Mouse (Mus musculus) kidney, embryonic 14.5 days (tissue): Measurements from ENCODE around the gene Ralbp1. TPM values are rescaled to one million over a fixed set of nuclear protein-coding genes. Genes with fewer than 3 reads are reported as not detected.

Experiments used
- ATAC-seq: fragments of 200-750 bp; cut with Nextera tagmentation; 2 replicates; pipeline ENCODE4 v1.8.0; 2017; ENCODE audit warnings: moderate number of reproducible peaks, mild to moderate bottlenecking, moderate TSS enrichment, moderate library complexity; ENCODE audit not compliant: low FRiP score, low TSS enrichment
- H3K27ac ChIP-seq: fragments of 300-500 bp; sonication (generic); 2 replicates; pipeline ENCODE4 v1.5.1; 2014; ENCODE audit warnings: low read depth, mild to moderate bottlenecking, low read length, moderate library complexity, mixed read lengths
- H3K27me3 ChIP-seq: fragments of 300-500 bp; sonication (generic); 2 replicates; pipeline ENCODE4 v1.6.1; 2014; ENCODE audit warnings: mild to moderate bottlenecking, low read length; ENCODE audit not compliant: control insufficient read depth, insufficient read depth
- H3K36me3 ChIP-seq: fragments of 300-500 bp; sonication (generic); 2 replicates; pipeline ENCODE4 v1.6.1; 2014; ENCODE audit warnings: low read length, mixed read lengths; ENCODE audit not compliant: control insufficient read depth, insufficient read depth
- H3K4me1 ChIP-seq: fragments of 300-500 bp; sonication (generic); 2 replicates; pipeline ENCODE4 v1.6.1; 2014; ENCODE audit warnings: low read length, mixed read lengths; ENCODE audit not compliant: control insufficient read depth, insufficient read depth
- H3K4me2 ChIP-seq: fragments of 300-500 bp; sonication (generic); replicated peaks from 2 replicates; pipeline ENCODE4 v1.6.1; 2014; ENCODE audit warnings: low read depth, mild to moderate bottlenecking, low read length
- H3K4me3 ChIP-seq: fragments of 300-500 bp; sonication (generic); 2 replicates; pipeline ENCODE4 v1.5.1; 2014; ENCODE audit warnings: mild to moderate bottlenecking, low read length
- H3K9ac ChIP-seq: fragments of 300-500 bp; sonication (generic); 2 replicates; pipeline ENCODE4 v1.6.1; 2014; ENCODE audit warnings: low read depth, mild to moderate bottlenecking, low read length, moderate library complexity
- H3K9me3 ChIP-seq: fragments of 300-500 bp; sonication (generic); 2 replicates; pipeline ENCODE4 v1.6.1; 2016; ENCODE audit warnings: low read length; ENCODE audit not compliant: control insufficient read depth
- WGBS: fragments of 180-500 bp; shearing (Covaris S2); extraction: QIAGEN DNeasy Blood & Tissue Kit; methylation state at CpG from one replicate; pipeline ENCODE4 v1.1.7; 2014; 5-methylcytosine and 5-hydroxymethylcytosine counted together
- polyA plus RNA-seq: library from polyadenylated mRNA; unstranded; fragments of >200 nt; fragmentation: Nextera tagmentation; extraction: Ambion mirVana; gene quantifications from 2 replicates; pipeline ENCODE4 v1.2.1, GENCODE M21; 2014

Ralbp1 gene
- polyA plus RNA-seq, 1 experiment from 2014 or later, result 61.3 TPM

DNA sequence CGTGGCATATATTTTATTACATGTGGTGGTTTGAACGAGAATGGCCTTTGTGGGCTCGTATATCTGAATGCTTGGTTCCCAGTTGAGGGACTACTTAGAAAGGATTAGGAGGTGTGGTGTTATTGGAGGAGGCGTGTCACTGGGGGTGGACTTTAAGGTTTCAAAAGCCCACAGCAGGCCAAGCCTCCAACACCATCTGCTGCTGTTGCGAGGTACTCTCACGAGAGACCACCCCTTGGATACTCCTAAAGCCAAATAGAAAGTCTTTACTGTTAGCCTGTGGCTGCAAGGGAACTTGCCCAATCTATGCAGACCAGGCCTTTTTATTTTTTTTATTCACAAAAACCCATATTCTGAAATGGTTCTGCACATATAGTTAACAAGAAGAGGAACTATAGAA is 36.4 kb upstream of the Ralbp1 start:
- H3K4me1 ChIP-seq, result no peaks in the 10 kb centered on the region
- no peaks in the 10 kb centered on the region for H3K27me3 ChIP-seq
- WGBS, result 82% methylated on average over 6 of the region's 6 CpGs
- no peak overlapping the region for H3K4me2 ChIP-seq
- ATAC-seq, result no peak
- H3K27ac ChIP-seq, result no peak overlapping the region
- H3K36me3 ChIP-seq, result peaks cover 35% of the 10 kb centered on the region
- H3K4me3 ChIP-seq, result no peak overlapping the region
- H3K9ac ChIP-seq, result no peak overlapping the region
- H3K9me3 ChIP-seq, result no peaks in the 10 kb centered on the region

DNA sequence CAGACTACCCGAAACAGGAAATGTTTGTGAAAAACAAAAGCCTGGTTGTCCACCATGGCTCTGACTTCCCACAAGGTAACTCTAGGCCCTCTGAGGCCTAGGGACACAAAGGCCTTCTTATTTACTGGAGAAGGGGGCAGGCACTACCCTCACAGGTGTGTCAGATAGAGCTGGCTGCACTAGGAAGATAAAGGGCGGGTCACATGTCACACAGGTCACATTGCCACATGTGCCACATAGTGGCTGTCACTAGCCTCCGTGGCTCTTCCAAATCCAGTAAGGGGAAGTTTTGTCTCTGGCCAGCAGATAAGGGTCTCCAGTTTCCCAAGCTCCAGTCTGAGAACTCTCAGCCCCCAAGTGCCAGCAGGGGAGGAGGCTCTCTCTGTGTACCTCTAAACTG is 33.6 kb upstream of the Ralbp1 start:
- peaks cover 14% of the 10 kb centered on the region; the same call in 1 of the 2 replicates for H3K36me3 ChIP-seq
- no peak overlapping the region for H3K4me3 ChIP-seq
- no peak overlapping the region for H3K9ac ChIP-seq
- H3K27me3 ChIP-seq, result no peaks in the 10 kb centered on the region
- no peak for ATAC-seq
- H3K4me1 ChIP-seq, result 0 out of 2 replicates have a peak, but pooled peaks cover 7% of the 10 kb centered on the region
- 74% methylated on average over 3 of the region's 3 CpGs for WGBS
- H3K9me3 ChIP-seq, result no peaks in the 10 kb centered on the region
- H3K27ac ChIP-seq, result no peak overlapping the region
- H3K4me2 ChIP-seq, result no peak overlapping the region

DNA sequence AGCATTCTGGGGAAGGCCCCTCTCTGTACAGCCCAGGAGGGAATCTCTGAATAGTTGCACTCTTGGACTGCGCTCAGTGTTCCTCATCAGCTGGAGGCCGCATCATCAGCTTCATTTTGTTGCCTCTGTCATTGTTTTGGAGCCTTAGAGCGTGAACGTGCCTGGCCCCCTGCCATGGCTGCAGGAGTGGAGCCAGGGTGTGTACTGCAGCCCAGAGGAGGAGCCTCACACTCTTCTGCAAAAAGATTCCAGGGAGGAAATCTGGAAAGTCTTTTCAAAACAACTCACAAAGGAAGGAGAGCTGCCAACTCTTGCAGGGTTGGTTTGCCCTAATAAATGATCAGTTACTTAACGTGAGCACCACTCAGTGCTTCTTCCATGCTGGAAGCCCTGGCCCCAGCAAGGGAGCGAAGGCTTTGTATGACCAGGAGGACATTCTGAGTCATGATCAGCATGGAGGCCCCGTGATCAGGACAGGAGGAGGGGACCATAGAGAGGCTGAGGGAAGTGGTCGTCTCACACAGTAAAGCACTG is 30.6 kb upstream of the Ralbp1 start:
- Histone ChIP-seq H3K4me3 (no peak overlapping the region), H3K27me3 (no peaks in the 10 kb centered on the region), H3K4me1 (0 out of 2 replicates have a peak, but pooled peaks cover 7% of the 10 kb centered on the region), H3K27ac (peak overlapping the region; percentile 91), H3K9me3 (no peaks in the 10 kb centered on the region), H3K4me2 (no peak overlapping the region; the same call in 1 of the 2 replicates), H3K36me3 (no peaks in the 10 kb centered on the region), H3K9ac (no peak overlapping the region)
- peak; percentile 91 for ATAC-seq
- 43% methylated on average over 8 of the region's 8 CpGs for WGBS

DNA sequence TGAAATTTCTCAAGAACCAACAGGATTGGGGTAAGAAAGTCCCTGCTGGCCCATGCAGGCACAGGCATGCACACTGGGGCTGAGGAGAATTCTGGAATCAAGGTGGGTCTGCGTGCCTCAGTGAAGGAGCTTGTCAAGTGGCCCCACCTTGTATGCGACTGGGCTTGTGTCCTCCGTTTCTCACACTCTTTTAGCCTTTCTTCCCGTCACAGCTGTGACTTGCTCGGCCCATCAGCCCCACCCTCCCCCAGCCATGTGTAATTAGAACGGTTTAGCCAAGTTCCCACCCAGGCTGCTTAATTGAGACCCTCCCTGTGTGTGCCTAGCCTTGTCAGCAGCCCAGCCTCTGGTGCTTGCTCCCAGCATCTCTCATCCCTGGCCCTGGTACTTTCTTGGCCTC is 28.5 kb upstream of the Ralbp1 start:
- ATAC-seq, result no peak

DNA sequence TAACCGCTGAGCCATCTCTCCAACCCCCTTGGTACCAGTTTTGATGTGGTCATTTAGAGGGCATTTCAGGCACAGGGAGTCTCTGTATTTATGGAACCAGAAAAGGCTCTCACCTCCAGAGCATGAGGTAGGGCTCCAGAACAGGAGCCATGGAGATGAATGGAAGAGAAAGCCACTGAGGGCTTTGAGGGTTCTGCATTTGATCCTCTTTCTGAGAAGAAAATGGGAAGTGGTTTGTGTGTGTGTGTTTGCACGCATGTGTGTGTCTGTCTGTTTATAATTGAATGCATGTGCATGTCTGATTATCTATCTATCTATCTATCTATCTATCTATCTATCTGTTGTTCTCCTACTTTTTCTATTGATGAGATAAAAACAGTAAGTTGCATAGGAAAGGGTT is 26.6 kb upstream of the Ralbp1 start:
- no peak overlapping the region for H3K9ac ChIP-seq
- no peaks in the 10 kb centered on the region for H3K9me3 ChIP-seq
- H3K4me2 ChIP-seq, result no peak overlapping the region
- H3K4me3 ChIP-seq, result no peak overlapping the region
- no peaks in the 10 kb centered on the region for H3K27me3 ChIP-seq
- H3K27ac ChIP-seq, result no peak overlapping the region
- no peak for ATAC-seq
- WGBS, result 88% methylated on average over 2 of the region's 2 CpGs
- H3K36me3 ChIP-seq, result no peaks in the 10 kb centered on the region
- H3K4me1 ChIP-seq, result 0 out of 2 replicates have a peak, but pooled peaks cover 7% of the 10 kb centered on the region

More for the DNA sequence above, 28.5 kb upstream of the Ralbp1 start:
- no peaks in the 10 kb centered on the region for H3K27me3 ChIP-seq
- 32% methylated on average over 6 of the region's 6 CpGs for WGBS
- no peak overlapping the region for H3K4me2 ChIP-seq
- H3K4me3 ChIP-seq, result no peak overlapping the region
- no peak overlapping the region for H3K27ac ChIP-seq
- no peaks in the 10 kb centered on the region for H3K9me3 ChIP-seq
- 0 out of 2 replicates have a peak, but pooled peaks cover 7% of the 10 kb centered on the region for H3K4me1 ChIP-seq
- H3K9ac ChIP-seq, result no peak overlapping the region
- H3K36me3 ChIP-seq, result no peaks in the 10 kb centered on the region

DNA sequence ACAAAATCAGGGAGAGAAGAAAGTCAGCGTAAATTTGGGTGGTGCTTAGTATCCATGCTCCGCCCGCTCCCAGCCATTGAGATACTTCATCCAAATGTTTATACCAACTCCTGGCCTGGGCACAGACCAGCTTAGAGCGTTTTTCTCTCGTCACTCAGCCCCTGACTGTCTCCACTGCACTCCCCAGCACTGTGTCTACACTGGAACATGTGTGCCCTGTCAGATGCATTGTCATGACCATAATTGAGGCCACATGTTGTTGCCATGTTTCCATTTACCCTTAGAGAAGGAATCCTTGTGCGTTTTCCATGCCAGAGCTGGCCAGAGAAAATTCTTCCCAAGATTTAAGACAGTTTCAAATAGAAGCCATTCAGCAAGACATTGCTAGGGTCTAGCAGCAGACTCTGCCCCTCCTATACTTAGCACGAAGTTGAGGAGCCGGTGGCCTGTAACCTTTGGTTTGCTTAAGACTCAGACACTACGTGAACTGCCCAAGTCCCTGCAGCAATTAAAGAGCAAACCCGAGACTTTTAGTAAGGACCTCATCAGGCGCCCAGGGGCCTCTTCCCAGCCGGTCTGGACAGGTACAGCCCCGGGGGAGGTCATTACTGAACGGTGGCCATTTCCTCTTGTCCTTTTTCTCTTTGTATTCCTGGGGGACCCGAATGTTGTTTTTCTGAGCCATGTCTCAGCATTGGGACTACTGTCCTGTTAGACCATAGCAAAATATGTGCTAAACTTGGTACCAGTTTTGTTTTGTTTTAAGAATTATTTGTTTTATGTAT is 25.9 kb upstream of the Ralbp1 start:
- peaks cover 12% of the 10 kb centered on the region for H3K4me1 ChIP-seq
- H3K4me3 ChIP-seq, result no peak overlapping the region
- H3K9ac ChIP-seq, result no peak overlapping the region
- ATAC-seq, result no peak
- H3K4me2 ChIP-seq, result no peak overlapping the region
- WGBS, result 58% methylated on average over 15 of the region's 15 CpGs
- no peak overlapping the region for H3K27ac ChIP-seq
- no peaks in the 10 kb centered on the region for H3K9me3 ChIP-seq
- no peaks in the 10 kb centered on the region for H3K36me3 ChIP-seq
- no peaks in the 10 kb centered on the region for H3K27me3 ChIP-seq

DNA sequence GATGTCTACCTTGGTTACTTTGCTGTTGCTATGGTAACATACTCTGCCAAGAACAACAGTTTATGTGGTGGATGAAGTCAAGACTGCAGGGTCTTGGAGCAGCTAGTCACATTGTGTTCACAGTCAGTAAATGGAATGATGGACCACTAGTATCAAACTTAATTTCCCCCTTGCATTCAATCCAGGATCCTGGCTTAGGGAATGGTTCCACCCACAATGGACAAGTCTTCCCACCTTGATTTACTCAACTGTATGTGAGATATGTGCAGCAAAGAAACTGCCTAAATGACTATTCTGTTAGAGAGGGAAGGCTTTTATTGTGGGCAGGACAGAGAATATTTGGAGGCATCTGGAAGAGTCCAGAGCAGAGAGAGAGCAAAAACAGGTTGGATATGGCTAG is 22.7 kb upstream of the Ralbp1 start:
- peaks cover 7% of the 10 kb centered on the region for H3K4me1 ChIP-seq

DNA sequence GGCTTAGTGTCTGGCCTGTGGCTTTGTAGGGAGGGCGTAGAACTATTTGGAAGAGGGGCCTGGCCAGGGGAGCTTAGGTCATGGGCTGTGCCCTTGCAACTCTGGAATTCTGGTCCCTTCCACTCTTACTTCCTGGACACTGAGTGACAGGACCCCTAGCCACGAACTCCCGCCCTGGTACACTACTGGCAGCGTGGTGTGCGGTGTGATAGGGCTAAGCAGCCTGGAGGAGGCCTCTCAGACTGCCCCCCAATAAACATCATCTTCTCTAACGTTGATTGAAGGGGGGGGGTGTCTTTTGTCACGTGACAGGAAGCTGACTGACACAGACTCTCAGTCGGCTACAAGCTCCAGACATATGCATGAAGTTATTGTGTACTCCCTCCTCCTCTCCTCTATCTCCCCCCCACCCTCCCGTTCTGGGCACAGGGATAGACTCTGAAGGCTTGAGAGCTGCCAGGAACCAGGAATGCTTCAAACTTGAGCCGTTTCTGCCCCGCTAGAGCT is 21.4 kb upstream of the Ralbp1 start:
- H3K4me2 ChIP-seq, result no peak overlapping the region
- ATAC-seq, result peak; percentile 49

More for the DNA sequence above, 22.7 kb upstream of the Ralbp1 start:
- no peaks in the 10 kb centered on the region for H3K27me3 ChIP-seq
- H3K4me3 ChIP-seq, result no peak overlapping the region
- H3K27ac ChIP-seq, result no peak overlapping the region
- H3K4me2 ChIP-seq, result no peak overlapping the region
- no peak for ATAC-seq
- H3K9me3 ChIP-seq, result 0 out of 2 replicates have a peak, but pooled peaks cover 2% of the 10 kb centered on the region
- H3K36me3 ChIP-seq, result no peaks in the 10 kb centered on the region
- no peak overlapping the region for H3K9ac ChIP-seq

DNA sequence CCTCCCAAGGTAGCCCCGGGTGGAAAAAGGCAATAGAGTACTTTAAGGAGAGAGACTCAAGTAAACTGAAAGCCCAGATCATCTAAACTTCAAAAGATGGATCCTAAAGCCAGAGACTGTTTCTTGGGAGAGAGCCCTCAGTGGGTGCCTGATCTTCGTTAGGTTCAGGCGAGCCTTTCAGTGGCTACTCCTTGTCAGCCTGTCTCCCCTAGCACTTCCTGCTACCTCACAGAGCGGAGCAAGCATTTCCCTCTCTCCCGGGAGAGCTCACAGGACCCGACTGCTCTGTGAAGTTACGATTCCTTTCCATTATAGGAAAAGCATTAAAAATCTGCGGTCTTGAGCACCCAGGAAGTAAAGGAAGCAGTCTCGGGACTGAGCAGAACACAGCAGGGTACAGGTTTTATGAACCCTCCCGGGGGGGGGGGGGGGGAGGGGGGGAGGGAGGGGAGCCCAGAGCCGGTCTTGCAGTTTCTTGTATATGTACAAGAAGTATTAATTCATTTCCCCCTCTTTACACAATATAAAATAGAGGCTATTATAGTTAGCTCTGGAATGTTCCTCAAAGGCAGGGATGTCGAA is 20.8 kb upstream of the Ralbp1 start:
- no peak overlapping the region for H3K4me3 ChIP-seq
- no peaks in the 10 kb centered on the region for H3K27me3 ChIP-seq
- WGBS, result 38% methylated on average over 12 of the region's 12 CpGs
- no peaks in the 10 kb centered on the region for H3K36me3 ChIP-seq
- no peak overlapping the region for H3K27ac ChIP-seq
- ATAC-seq, result no peak
- H3K9me3 ChIP-seq, result peaks cover 2% of the 10 kb centered on the region; the same call in 1 of the 2 replicates
- no peak overlapping the region for H3K9ac ChIP-seq
- H3K4me1 ChIP-seq, result peaks cover 7% of the 10 kb centered on the region
- H3K4me2 ChIP-seq, result peak overlapping the region; percentile 21; the same call in 1 of the 2 replicates

More for the DNA sequence above, 21.4 kb upstream of the Ralbp1 start:
- H3K27ac ChIP-seq, result no peak overlapping the region
- 56% methylated on average over 11 of the region's 11 CpGs for WGBS
- H3K36me3 ChIP-seq, result no peaks in the 10 kb centered on the region
- peaks cover 7% of the 10 kb centered on the region for H3K4me1 ChIP-seq
- peaks cover 2% of the 10 kb centered on the region; the same call in 1 of the 2 replicates for H3K9me3 ChIP-seq
- no peaks in the 10 kb centered on the region for H3K27me3 ChIP-seq
- no peak overlapping the region for H3K9ac ChIP-seq
- H3K4me3 ChIP-seq, result no peak overlapping the region
